Mouse (Mus musculus) left cerebral cortex, postnatal 10 days (tissue): ENCODE measurements around the gene 2210017I01Rik. TPM values are rescaled to one million over a fixed set of nuclear protein-coding genes. Genes with fewer than 3 reads are reported as not detected.

Experiments used
- DNase-seq, 2 experiments: peaks; one replicate each; pipeline ENCODE4 v3.0.0; 2021 to 2022; ENCODE audit warnings: low spot score in 2 of 2, mixed read lengths in 1 of 2; ENCODE audit errors: extremely low spot score in 1 of 2
- intact Hi-C: fragments of 180-260 bp; cut with DNase I; formaldehyde crosslinking; loops from one replicate; pipeline ENCODE4 v1.15.1; 2025
- total RNA-seq, 2 experiments: library from RNA; stranded (reverse); gene quantifications; 2 replicates each; pipeline ENCODE4 v1.2.3; 2021

2210017I01Rik gene
- total RNA-seq, 2 experiments from 2014 or later: not detected

DNA sequence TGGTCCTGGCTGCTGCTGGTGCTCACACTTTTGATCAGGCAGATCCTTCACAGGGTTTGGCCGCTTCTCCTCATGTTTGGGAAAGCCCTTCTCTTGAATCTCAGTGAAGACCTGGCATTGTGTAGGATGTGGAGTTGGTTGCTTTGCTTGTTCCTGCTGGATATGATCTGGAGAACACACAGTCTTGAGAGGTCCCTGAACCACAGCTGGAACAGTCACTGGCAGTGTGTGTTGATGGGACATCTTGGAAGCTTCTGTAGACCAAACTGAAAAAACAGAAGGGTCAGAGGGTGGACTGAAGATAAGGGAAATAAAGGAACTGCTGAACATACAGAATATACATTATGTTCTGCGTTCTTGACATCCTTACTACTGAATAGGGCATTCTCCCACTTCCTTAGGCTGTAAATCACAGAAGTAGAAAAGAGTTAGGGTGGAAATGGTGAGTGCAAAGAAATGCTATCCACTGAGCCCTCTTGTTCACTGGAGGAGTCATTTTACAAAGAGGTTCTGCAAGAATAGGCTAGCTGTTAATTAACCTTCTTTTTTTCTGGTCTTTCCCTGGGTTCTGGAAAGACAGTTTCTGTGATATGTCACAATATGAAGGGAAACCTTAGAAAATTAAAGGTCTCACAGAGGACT lies 34.7 kb downstream of the 2210017I01Rik start:
- DNase-seq: no peak
- intact Hi-C loops: no loop called here

DNA sequence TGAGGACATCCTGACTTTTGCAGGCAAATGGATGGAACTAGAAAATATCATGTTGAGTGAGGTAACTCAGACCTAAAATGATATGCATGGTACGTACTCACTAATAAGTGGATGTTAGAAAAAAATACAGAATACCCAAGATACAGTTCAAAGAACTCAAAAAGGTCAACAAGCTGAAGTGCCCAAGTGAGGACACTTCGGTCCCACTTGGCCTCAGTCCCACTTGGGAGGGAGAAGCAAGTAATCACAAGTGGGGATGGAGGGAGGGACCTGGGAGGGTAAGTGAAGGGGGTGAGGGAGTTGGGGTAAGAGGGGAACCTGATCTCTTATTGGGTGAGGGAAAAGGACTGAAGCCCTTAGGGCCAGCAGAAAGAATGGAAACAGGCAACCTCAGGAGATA lies 38.5 kb downstream of the 2210017I01Rik start:
- intact Hi-C loops: no loop called here
- DNase-seq: no peak

GRCm38 (mm10) chr3:92565418-92565817 lies 41.9 kb downstream of the 2210017I01Rik start:
- intact Hi-C loops: no loop called here
- DNase-seq: no peak

Other genes starting within 250 kb of the 2210017I01Rik start
- gene Sprr2f, start 242.3 kb downstream of the 2210017I01Rik start, total RNA-seq: not detected
- gene Sprr2h, start 221.8 kb downstream of the 2210017I01Rik start, total RNA-seq: not detected
- gene Sprr2i, start 199.5 kb downstream of the 2210017I01Rik start, total RNA-seq: not detected
- gene Sprr2j-ps, start 189.4 kb downstream of the 2210017I01Rik start, total RNA-seq: not detected
- 1 to 10 TPM; 1.5 to 3.6 TPM for gene Gm9774, start 178.1 kb downstream of the 2210017I01Rik start, total RNA-seq
- not detected for gene Sprr2k, start 174.9 kb downstream of the 2210017I01Rik start, total RNA-seq
- gene Sprr1b, start 168.7 kb downstream of the 2210017I01Rik start, total RNA-seq: not detected
- gene Sprr3, start 148.8 kb downstream of the 2210017I01Rik start, total RNA-seq: not detected
- not detected for gene Sprr1a, start 121.6 kb downstream of the 2210017I01Rik start, total RNA-seq
- not detected for gene Sprr4, start 107.0 kb downstream of the 2210017I01Rik start, total RNA-seq
- gene 2310046K23Rik, start 73.0 kb downstream of the 2210017I01Rik start, total RNA-seq: not detected
- not detected for gene Ivl, start 33.8 kb downstream of the 2210017I01Rik start, total RNA-seq
- not detected for gene Smcp, start 18.5 kb downstream of the 2210017I01Rik start, total RNA-seq
- gene Lce6a, start 14.2 kb upstream of the 2210017I01Rik start, total RNA-seq: not detected
- not detected for gene Lce1a1, start 40.8 kb upstream of the 2210017I01Rik start, total RNA-seq
- gene Lce1b, start 49.4 kb upstream of the 2210017I01Rik start, total RNA-seq: not detected
- not detected for gene Lce1a2, start 62.8 kb upstream of the 2210017I01Rik start, total RNA-seq
- gene Lce1c, start 71.8 kb upstream of the 2210017I01Rik start, total RNA-seq: not detected
- not detected for gene Lce1d, start 79.7 kb upstream of the 2210017I01Rik start, total RNA-seq
- gene Lce1e, start 101.6 kb upstream of the 2210017I01Rik start, total RNA-seq: not detected
- not detected for gene Lce1f, start 112.9 kb upstream of the 2210017I01Rik start, total RNA-seq
- gene Gm38119, start 131.6 kb upstream of the 2210017I01Rik start, total RNA-seq: not detected
- not detected for gene Lce1g, start 144.8 kb upstream of the 2210017I01Rik start, total RNA-seq
- not detected for gene Lce1h, start 157.6 kb upstream of the 2210017I01Rik start, total RNA-seq
- not detected for gene Lce1i, start 171.4 kb upstream of the 2210017I01Rik start, total RNA-seq
- not detected for gene Lce1j, start 183.0 kb upstream of the 2210017I01Rik start, total RNA-seq
- gene Lce1k, start 200.4 kb upstream of the 2210017I01Rik start, total RNA-seq: not detected
- gene Kprp, start 219.8 kb upstream of the 2210017I01Rik start, total RNA-seq: not detected
- not detected for gene Lce1l, start 243.8 kb upstream of the 2210017I01Rik start, total RNA-seq